Mouse (Mus musculus) bone marrow, adult 2 months (tissue): ENCODE measurements at regions not wholly inside any gene's neighbourhood (a gene's known extent, or its start where the extent isn't known, plus 50 kb on each side); places are given as distances from the start of the nearest gene placed in this dataset.

Source experiments
- CTCF ChIP-seq: fragments of 200-500 bp; IDR thresholded peaks from 2 replicates; pipeline ENCODE4 v1.5.1; 2011; ENCODE audit warnings: low read length, control low read depth; ENCODE audit not compliant: control insufficient read depth, insufficient read depth
- POLR2A ChIP-seq: fragments of 200-500 bp; IDR thresholded peaks from 2 replicates; pipeline ENCODE4 v1.6.1; 2011; ENCODE audit warnings: low read depth, mild to moderate bottlenecking, control low read depth, low read length, borderline replicate concordance; ENCODE audit not compliant: control insufficient read depth

GRCm38 (mm10) chr3:115782726-115783125 lies 67.9 kb upstream of the S1pr1 start:
- TF ChIP-seq POLR2A (no peak), CTCF (no peak)
